Mouse (Mus musculus): Measurements from ENCODE around the gene Pin1. TPM values are rescaled to one million over a fixed set of nuclear protein-coding genes. Genes with fewer than 3 reads are reported as not detected.

Pin1 gene
- polyA plus RNA-seq, 1 experiment from 2014 or later, result 48.4 TPM

DNA sequence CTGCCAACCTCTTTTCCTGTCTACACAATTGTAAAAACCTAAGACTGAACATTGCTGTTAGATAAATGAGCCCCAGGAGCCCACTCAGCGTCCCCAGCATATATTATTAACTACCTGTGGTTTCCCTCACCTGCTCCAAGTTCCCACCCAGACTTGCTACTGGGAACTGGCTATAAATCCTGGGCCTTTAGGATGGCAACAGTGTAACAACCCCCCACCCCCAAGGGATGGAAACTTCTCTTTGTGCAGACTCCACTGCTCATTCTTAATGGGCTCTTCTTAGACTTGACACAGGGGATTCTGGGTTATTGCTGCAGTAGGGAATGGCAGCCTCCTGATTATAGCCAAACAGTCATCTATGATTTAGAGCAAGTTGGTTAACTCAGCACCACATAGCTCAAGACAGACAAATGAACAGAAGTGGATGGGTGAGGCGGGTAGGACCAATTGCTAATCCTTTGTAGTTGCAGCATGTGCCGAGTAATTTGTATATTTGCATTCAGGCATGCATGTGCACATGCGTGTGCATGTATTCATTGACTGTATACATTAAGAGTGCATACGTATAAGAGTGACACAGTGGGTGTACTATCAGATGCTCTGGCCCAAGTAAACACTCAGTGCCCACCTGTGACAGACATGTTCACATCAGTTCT is 13.2 kb downstream of the Pin1 start:
- H3K9ac ChIP-seq (ENCODE audit: low read length), result no peak overlapping the region
- 79% methylated on average over 5 of the region's 5 CpGs for WGBS
- H3K27ac ChIP-seq (ENCODE audit: low read length), result no peak overlapping the region
- H3K4me1 ChIP-seq (ENCODE audit: control insufficient read depth, insufficient read depth, low read length), result peaks cover 3% of the 10 kb centered on the region; the same call in 1 of the 2 replicates
- no peak overlapping the region for H3K4me3 ChIP-seq (ENCODE audit: low read length)
- peaks cover 27% of the 10 kb centered on the region for H3K36me3 ChIP-seq (ENCODE audit: control insufficient read depth, insufficient read depth)
- H3K4me2 ChIP-seq (ENCODE audit: low read depth, low read length), result no peak overlapping the region
- H3K9me3 ChIP-seq (replicated peaks; ENCODE audit: control insufficient read depth, low read length), result no peaks in the 10 kb centered on the region
- no peak for ATAC-seq (replicated peaks; ENCODE audit: extremely low read depth, insufficient read depth, low FRiP score)
- no peaks in the 10 kb centered on the region for H3K27me3 ChIP-seq (ENCODE audit: control insufficient read depth, insufficient read depth, low read length)

DNA sequence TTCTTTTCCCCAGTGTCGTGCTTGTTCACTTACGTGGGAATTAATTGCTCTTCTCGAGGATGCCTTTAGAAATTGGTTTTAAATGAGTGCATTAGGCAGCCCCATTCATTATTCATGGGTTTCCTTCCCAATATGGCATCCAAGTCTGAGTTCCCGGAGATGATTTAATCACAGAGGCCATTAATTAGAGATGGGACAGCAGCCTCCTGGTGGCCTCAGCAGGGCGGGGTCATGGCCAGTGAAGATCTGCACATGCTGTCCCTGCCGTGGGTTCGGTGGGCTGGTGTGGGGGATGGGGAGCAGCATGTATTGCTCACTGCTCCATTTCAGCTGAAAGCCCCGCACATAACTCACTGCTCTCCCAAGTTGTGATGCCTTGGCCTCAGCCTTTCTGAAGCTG is 14.0 kb downstream of the Pin1 start:
- H3K4me3 ChIP-seq (ENCODE audit: low read length), result no peak overlapping the region
- no peaks in the 10 kb centered on the region for H3K27me3 ChIP-seq (ENCODE audit: control insufficient read depth, insufficient read depth, low read length)
- no peak overlapping the region for H3K9ac ChIP-seq (ENCODE audit: low read length)
- no peaks in the 10 kb centered on the region for H3K9me3 ChIP-seq (replicated peaks; ENCODE audit: control insufficient read depth, low read length)
- WGBS, result 47% methylated on average over 8 of the region's 8 CpGs
- no peak overlapping the region for H3K27ac ChIP-seq (ENCODE audit: low read length)
- H3K4me2 ChIP-seq (ENCODE audit: low read depth, low read length), result no peak overlapping the region
- no peak for ATAC-seq (replicated peaks; ENCODE audit: extremely low read depth, insufficient read depth, low FRiP score)
- peaks cover 27% of the 10 kb centered on the region for H3K36me3 ChIP-seq (ENCODE audit: control insufficient read depth, insufficient read depth)
- peaks cover 3% of the 10 kb centered on the region; the same call in 1 of the 2 replicates for H3K4me1 ChIP-seq (ENCODE audit: control insufficient read depth, insufficient read depth, low read length)

DNA sequence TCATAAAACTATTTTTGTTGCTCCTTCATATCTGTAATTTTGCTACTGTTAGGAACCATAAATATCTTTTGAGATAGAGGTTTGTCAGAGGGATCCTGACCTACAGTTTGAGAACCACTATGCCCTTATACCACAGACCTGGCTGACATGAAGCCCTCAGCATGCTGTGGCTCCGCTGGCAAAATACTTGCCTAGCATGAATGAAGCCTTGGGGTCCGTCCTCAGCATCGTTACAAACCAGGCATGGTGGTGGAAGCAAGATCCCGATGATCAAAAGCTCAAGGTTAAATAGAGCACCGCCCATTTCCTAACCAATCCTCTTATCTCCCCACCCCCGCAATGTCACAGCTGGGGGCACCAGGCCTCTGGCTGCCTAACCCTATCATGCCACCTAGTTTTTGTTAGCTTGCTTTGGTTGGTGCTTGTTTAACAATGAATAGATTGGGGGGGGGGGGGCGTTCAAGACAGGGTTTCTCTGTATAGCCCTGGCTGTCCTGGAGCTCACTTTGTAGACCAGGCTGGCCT is 14.7 kb downstream of the Pin1 start:
- Histone ChIP-seq H3K27ac (ENCODE audit: low read length) (no peak overlapping the region), H3K27me3 (ENCODE audit: control insufficient read depth, insufficient read depth, low read length) (no peaks in the 10 kb centered on the region), H3K4me3 (ENCODE audit: low read length) (no peak overlapping the region), H3K9me3 (replicated peaks; ENCODE audit: control insufficient read depth, low read length) (no peaks in the 10 kb centered on the region), H3K4me2 (ENCODE audit: low read depth, low read length) (no peak overlapping the region), H3K36me3 (ENCODE audit: control insufficient read depth, insufficient read depth) (peaks cover 20% of the 10 kb centered on the region), H3K9ac (ENCODE audit: low read length) (no peak overlapping the region), H3K4me1 (ENCODE audit: control insufficient read depth, insufficient read depth, low read length) (peaks cover 3% of the 10 kb centered on the region; the same call in 1 of the 2 replicates)
- WGBS, result 5% methylated on average over 7 of the region's 7 CpGs
- no peak for ATAC-seq (replicated peaks; ENCODE audit: extremely low read depth, insufficient read depth, low FRiP score)

DNA sequence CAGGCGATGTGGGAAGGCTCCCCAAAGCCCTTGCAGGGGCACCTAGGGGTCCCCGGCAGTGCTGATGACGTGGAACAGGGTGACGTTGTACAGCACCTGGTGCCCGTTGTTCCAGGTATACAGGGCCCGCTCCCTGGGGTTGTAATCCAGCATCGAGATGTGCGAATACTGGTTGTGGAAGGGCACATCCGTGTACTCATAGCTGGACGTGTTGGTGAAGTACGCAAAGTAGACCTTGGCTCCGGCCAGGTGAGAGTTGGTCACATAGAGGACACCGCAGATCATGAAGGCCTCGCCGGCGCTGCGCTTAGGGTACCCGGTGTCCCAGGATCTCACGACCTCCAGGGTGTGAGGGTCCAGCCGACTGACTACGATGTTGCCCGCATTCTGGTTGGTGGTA is 16.2 kb downstream of the Pin1 start:
- H3K4me1 ChIP-seq (ENCODE audit: control insufficient read depth, insufficient read depth, low read length), result peaks cover 3% of the 10 kb centered on the region; the same call in 1 of the 2 replicates
- 88% methylated on average over 22 of the region's 22 CpGs for WGBS
- H3K4me2 ChIP-seq (ENCODE audit: low read depth, low read length), result no peak overlapping the region
- H3K27ac ChIP-seq (ENCODE audit: low read length), result no peak overlapping the region
- H3K36me3 ChIP-seq (ENCODE audit: control insufficient read depth, insufficient read depth), result peaks cover 12% of the 10 kb centered on the region
- no peaks in the 10 kb centered on the region for H3K27me3 ChIP-seq (ENCODE audit: control insufficient read depth, insufficient read depth, low read length)
- ATAC-seq (replicated peaks; ENCODE audit: extremely low read depth, insufficient read depth, low FRiP score), result no peak
- H3K9ac ChIP-seq (ENCODE audit: low read length), result no peak overlapping the region
- no peaks in the 10 kb centered on the region for H3K9me3 ChIP-seq (replicated peaks; ENCODE audit: control insufficient read depth, low read length)
- H3K4me3 ChIP-seq (ENCODE audit: low read length), result no peak overlapping the region

DNA sequence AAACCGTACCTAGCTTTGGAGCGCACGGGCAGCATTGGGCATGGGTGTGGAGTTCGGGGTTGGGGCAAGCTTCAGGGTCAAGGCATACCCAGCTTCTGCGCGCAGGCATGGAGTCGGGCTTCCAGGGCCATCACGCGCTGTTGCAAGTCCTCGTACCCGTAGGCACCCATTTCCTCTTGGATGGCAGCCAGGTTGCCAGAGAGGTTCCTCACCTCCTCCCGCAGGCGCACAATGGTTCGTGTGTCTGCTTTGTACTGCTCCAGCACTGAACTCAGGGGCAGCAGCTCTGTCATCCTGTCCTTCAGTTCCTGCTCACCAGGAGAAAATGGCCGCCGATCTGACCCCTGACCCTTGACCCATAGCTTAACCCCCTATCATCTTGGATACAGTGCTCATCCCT is 20.2 kb downstream of the Pin1 start:
- Histone ChIP-seq H3K4me3 (ENCODE audit: low read length) (no peak overlapping the region), H3K4me2 (ENCODE audit: low read depth, low read length) (no peak overlapping the region), H3K4me1 (ENCODE audit: control insufficient read depth, insufficient read depth, low read length) (no peaks in the 10 kb centered on the region), H3K27ac (ENCODE audit: low read length) (no peak overlapping the region), H3K27me3 (ENCODE audit: control insufficient read depth, insufficient read depth, low read length) (no peaks in the 10 kb centered on the region), H3K36me3 (ENCODE audit: control insufficient read depth, insufficient read depth) (no peaks in the 10 kb centered on the region), H3K9ac (ENCODE audit: low read length) (no peak overlapping the region), H3K9me3 (replicated peaks; ENCODE audit: control insufficient read depth, low read length) (no peaks in the 10 kb centered on the region)
- no peak for ATAC-seq (replicated peaks; ENCODE audit: extremely low read depth, insufficient read depth, low FRiP score)
- WGBS, result 76% methylated on average over 16 of the region's 16 CpGs

DNA sequence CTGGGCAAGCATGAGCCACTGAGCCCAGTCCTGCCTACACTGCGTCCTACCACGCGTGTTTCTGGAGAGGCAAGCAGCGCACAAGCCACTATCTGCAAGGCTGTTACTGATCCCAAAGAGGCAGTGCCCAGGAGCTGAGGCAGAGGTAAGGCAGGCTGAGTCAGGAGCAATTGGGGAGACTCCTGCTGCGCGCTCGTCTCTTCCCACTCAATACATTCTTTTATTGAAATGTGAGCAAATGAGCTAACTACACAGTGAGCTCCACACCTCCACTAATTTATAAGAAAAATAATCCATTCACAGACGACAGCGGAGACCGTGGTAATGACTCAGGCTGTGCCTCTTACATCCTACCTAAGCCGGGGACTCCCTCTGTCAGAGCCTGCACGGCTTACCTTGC is 26.0 kb downstream of the Pin1 start:
- 88% methylated on average over 12 of the region's 12 CpGs for WGBS
- ATAC-seq (replicated peaks; ENCODE audit: extremely low read depth, insufficient read depth, low FRiP score), result no peak
- no peaks in the 10 kb centered on the region for H3K9me3 ChIP-seq (replicated peaks; ENCODE audit: control insufficient read depth, low read length)
- H3K36me3 ChIP-seq (ENCODE audit: control insufficient read depth, insufficient read depth), result no peaks in the 10 kb centered on the region
- no peak overlapping the region for H3K4me3 ChIP-seq (ENCODE audit: low read length)
- no peaks in the 10 kb centered on the region for H3K4me1 ChIP-seq (ENCODE audit: control insufficient read depth, insufficient read depth, low read length)
- H3K27ac ChIP-seq (ENCODE audit: low read length), result no peak overlapping the region
- H3K4me2 ChIP-seq (ENCODE audit: low read depth, low read length), result no peak overlapping the region
- no peak overlapping the region for H3K9ac ChIP-seq (ENCODE audit: low read length)
- no peaks in the 10 kb centered on the region for H3K27me3 ChIP-seq (ENCODE audit: control insufficient read depth, insufficient read depth, low read length)

DNA sequence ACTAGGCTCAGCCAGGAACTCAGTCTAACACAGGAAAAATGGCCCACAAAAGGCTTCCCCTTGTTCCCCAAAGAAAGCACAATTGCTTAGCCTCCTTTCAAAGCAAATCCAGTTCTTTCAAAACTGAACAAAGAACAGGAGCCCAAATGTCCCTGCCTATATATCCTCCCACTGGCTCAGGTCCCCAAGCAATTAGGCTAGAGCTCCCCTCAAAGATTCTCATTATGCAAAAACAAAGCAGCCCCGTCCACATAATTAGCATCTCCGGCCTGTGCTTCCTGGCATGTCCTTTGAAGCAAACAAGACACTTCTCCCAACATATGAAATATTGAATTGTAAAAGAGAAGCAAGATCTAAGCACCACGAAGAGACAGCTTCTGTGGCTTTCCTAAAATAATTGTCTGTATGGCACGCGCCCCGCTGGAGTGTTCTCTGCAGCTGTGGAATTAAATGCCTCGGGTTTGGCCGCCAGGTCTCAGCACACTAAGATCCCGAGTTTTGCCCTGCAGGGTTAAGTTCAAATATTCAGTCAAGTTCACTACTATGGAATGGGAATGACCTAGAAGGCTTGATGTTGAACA is 28.6 kb downstream of the Pin1 start:
- H3K9ac ChIP-seq (ENCODE audit: low read length), result no peak overlapping the region
- H3K27me3 ChIP-seq (ENCODE audit: control insufficient read depth, insufficient read depth, low read length), result no peaks in the 10 kb centered on the region
- H3K27ac ChIP-seq (ENCODE audit: low read length), result no peak overlapping the region
- H3K36me3 ChIP-seq (ENCODE audit: control insufficient read depth, insufficient read depth), result no peaks in the 10 kb centered on the region
- no peaks in the 10 kb centered on the region for H3K4me1 ChIP-seq (ENCODE audit: control insufficient read depth, insufficient read depth, low read length)
- H3K9me3 ChIP-seq (replicated peaks; ENCODE audit: control insufficient read depth, low read length), result no peaks in the 10 kb centered on the region
- H3K4me2 ChIP-seq (ENCODE audit: low read depth, low read length), result no peak overlapping the region
- no peak for ATAC-seq (replicated peaks; ENCODE audit: extremely low read depth, insufficient read depth, low FRiP score)
- 78% methylated on average over 9 of the region's 9 CpGs for WGBS
- no peak overlapping the region for H3K4me3 ChIP-seq (ENCODE audit: low read length)

DNA sequence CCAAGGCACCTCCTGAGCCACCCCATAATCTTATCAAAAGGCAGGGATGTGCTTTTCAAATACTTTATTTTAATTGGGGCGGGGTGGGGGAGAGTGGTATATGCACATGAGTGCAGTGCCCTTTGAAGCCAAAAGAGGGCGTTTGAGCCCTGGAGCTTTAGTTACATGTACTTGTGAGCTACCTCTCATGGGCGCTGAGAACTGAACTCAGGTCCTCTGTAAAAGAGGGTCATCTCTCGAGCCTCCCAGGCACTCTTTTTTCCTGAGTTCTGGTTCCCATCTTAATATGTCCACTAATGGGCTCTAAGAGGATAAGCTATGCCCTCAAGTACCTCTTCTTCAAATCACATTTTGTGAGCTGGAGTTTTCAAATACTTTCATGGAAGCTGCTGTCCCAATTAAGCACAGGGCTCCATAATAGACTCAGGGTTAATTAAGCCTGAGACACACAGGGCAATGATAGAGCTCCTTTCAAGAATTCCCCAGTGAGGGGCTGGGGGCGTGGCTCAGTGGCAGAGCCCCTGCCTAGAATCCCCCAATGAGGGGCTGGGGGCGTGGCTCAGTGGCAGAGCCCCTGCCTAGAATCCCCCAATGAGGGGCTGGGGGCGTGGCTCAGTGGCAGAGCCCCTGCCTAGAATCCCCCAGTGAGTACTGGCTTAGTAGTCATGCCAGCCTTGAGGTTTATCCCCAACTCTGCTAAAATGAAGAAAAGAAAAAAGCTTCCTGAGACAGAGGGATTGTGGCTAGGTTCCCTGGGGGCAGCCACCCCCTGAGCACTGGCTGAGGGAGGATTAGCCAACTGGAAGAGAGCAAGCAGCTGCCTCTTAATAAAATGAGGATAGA is 29.9 kb downstream of the Pin1 start:
- no peak overlapping the region for H3K4me3 ChIP-seq (ENCODE audit: low read length)
- no peaks in the 10 kb centered on the region for H3K27me3 ChIP-seq (ENCODE audit: control insufficient read depth, insufficient read depth, low read length)
- 42% methylated on average over 7 of the region's 7 CpGs for WGBS
- H3K36me3 ChIP-seq (ENCODE audit: control insufficient read depth, insufficient read depth), result no peaks in the 10 kb centered on the region
- H3K27ac ChIP-seq (ENCODE audit: low read length), result no peak overlapping the region
- no peaks in the 10 kb centered on the region for H3K9me3 ChIP-seq (replicated peaks; ENCODE audit: control insufficient read depth, low read length)
- no peak overlapping the region for H3K4me2 ChIP-seq (ENCODE audit: low read depth, low read length)
- no peak for ATAC-seq (replicated peaks; ENCODE audit: extremely low read depth, insufficient read depth, low FRiP score)
- H3K9ac ChIP-seq (ENCODE audit: low read length), result no peak overlapping the region
- no peaks in the 10 kb centered on the region for H3K4me1 ChIP-seq (ENCODE audit: control insufficient read depth, insufficient read depth, low read length)

DNA sequence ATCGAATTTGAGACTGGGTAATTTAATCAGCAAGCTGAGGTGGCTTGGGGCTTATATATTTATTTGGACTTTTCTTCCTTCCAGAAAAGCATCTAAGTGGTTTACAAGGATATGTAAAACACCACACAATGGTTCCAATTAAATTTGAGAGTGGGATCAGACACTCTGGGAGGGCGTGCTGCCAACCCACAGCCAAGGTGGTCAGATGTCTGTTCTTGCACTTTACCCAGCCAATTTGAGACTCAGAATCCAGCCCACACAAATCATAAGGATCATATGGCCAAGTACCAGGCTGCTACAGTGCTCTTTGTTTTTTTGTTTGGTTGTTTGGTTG is 30.5 kb downstream of the Pin1 start:
- ATAC-seq (replicated peaks; ENCODE audit: extremely low read depth, insufficient read depth, low FRiP score), result no peak
- H3K4me1 ChIP-seq (ENCODE audit: control insufficient read depth, insufficient read depth, low read length), result no peaks in the 10 kb centered on the region
- 58% methylated on average over 2 of the region's 2 CpGs for WGBS
- H3K4me2 ChIP-seq (ENCODE audit: low read depth, low read length), result no peak overlapping the region
- H3K36me3 ChIP-seq (ENCODE audit: control insufficient read depth, insufficient read depth), result no peaks in the 10 kb centered on the region
- no peak overlapping the region for H3K27ac ChIP-seq (ENCODE audit: low read length)
- no peaks in the 10 kb centered on the region for H3K27me3 ChIP-seq (ENCODE audit: control insufficient read depth, insufficient read depth, low read length)
- H3K9ac ChIP-seq (ENCODE audit: low read length), result no peak overlapping the region
- H3K4me3 ChIP-seq (ENCODE audit: low read length), result no peak overlapping the region
- H3K9me3 ChIP-seq (replicated peaks; ENCODE audit: control insufficient read depth, low read length), result no peaks in the 10 kb centered on the region
